Mouse (Mus musculus): ENCODE measurements around the gene Baiap2. TPM values are rescaled to one million over a fixed set of nuclear protein-coding genes. Genes with fewer than 3 reads are reported as not detected.

The Baiap2 gene
- polyA plus RNA-seq, 1 experiment from 2014 or later = 11.2 TPM

DNA sequence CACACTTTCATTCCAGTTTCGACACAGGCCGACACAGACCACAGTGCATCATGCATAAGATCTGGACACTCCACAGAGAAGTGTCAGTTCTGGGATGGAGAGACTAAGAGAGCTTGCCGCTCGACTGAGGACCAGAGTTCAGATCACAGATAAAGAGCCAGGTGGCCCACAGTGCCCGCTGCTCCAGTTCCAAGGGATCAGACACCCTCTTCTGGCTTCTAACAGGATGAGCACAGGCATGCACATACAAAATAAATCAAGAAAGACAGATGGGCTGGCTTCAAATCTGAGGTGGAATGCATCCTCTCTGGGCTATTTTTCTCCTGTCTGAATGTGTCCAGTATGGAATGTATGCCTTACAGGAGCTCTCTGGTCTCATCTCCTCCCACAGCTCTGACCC is 15.8 kb upstream of the Baiap2 start:
- Histone ChIP-seq H3K36me3 (replicated peaks) (no peaks in the 10 kb centered on the region), H3K9me3 (no peaks in the 10 kb centered on the region), H3K4me3 (replicated peaks) (no peak overlapping the region), H3K4me2 (no peak overlapping the region), H3K27me3 (no peaks in the 10 kb centered on the region), H3K9ac (no peak overlapping the region), H3K4me1 (no peaks in the 10 kb centered on the region), H3K27ac (no peak overlapping the region)
- WGBS = 80% methylated on average over 5 of the region's 5 CpGs
- no peak for ATAC-seq (ENCODE audit: low FRiP score)

DNA sequence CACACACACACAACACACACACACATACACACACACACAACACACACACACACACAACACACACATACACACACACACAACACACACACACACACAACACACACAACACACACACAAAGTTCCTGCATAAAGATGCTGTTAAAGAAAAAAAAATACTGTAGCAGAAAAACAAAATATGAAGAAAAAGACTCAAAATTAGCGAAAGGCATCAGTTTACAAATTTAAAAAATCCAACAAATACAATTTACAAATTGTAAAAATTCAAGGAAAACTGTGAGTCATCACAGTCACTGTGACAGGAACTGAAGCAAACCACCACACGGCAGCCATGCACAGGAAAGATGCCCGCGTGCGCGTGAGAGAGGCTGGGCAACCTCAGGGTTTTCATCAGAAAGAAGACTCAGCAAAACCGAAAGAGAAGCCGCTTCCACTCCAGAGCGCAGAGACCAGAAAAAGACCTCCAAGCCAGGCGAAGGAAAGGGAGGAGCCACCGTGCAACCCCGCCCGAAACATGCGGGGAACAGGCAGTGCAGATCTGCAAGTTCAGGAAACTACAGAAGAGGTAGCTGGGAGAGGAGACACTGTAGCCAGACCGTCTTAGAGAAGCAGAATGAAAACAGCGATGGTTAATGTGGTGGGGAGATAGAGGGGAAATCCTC is 14.4 kb upstream of the Baiap2 start:
- Histone ChIP-seq H3K9ac (no peak overlapping the region), H3K27me3 (no peaks in the 10 kb centered on the region), H3K4me1 (0 out of 2 replicates have a peak, but pooled peaks cover 3% of the 10 kb centered on the region), H3K36me3 (replicated peaks) (no peaks in the 10 kb centered on the region), H3K4me2 (no peak overlapping the region), H3K9me3 (no peaks in the 10 kb centered on the region), H3K4me3 (replicated peaks) (no peak overlapping the region), H3K27ac (no peak overlapping the region)
- WGBS = 77% methylated on average over 16 of the region's 16 CpGs
- ATAC-seq (ENCODE audit: low FRiP score) = no peak

DNA sequence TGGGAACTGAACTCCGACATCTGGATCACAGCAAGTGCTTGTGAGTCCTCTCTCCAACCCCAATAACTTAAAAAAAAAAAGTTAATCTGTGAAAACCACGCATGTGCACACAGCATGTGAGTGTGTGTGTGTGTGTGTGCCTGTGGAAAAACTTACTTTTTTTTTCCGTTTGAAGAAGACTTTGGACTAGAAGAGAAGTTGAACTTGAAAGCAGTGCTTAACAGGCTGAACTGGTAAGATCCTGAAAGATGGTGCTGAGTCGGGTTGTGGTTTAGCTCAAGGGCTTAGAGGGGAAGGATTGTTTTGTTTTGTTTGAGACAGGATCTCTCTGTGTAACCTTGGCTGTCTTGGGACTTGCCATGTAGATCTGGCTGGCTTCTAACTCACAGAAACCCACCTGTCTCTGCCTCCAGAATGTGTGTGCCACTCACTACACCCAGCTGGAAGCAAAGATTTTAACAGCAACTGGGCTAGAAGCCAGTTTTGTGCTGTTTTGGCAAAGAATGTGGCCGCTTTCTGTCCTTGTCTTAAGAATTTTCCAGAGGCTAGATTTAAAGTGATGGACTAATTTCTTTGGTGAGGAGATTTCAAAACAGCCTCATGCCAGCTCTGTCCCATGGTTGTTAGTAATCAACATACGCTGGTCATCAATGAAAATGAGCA is 12.8 kb upstream of the Baiap2 start:
- Histone ChIP-seq H3K4me1 (0 out of 2 replicates have a peak, but pooled peaks cover 3% of the 10 kb centered on the region), H3K27me3 (no peaks in the 10 kb centered on the region), H3K4me3 (replicated peaks) (no peak overlapping the region), H3K9me3 (no peaks in the 10 kb centered on the region), H3K27ac (no peak overlapping the region), H3K36me3 (replicated peaks) (no peaks in the 10 kb centered on the region), H3K4me2 (no peak overlapping the region), H3K9ac (no peak overlapping the region)
- no peak for ATAC-seq (ENCODE audit: low FRiP score)
- WGBS = 90% methylated on average over 6 of the region's 6 CpGs

DNA sequence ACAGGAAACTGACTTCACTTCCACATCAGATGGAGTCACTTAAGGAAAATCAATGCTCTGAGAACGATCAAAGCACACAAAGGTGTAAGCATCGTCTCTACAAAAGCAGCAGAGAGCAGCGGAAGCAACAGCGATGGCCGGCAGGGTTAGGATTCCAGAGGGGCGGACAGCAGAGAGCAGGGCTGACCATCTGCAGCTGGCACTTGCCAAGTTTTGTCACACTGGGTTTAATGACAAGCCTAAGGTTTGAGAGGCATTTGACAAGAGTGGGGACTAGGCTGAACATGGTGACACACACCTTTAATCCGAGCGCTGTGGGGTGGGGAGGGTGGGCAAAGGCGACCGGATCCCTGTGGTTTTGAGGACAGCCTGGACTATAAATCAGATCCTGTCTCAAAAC is 10.8 kb upstream of the Baiap2 start:
- Histone ChIP-seq H3K36me3 (replicated peaks) (no peaks in the 10 kb centered on the region), H3K27me3 (no peaks in the 10 kb centered on the region), H3K4me2 (no peak overlapping the region), H3K9ac (no peak overlapping the region), H3K4me3 (replicated peaks) (no peak overlapping the region), H3K9me3 (no peaks in the 10 kb centered on the region), H3K4me1 (peaks cover 15% of the 10 kb centered on the region), H3K27ac (no peak overlapping the region)
- ATAC-seq (ENCODE audit: low FRiP score) = no peak
- WGBS = 79% methylated on average over 10 of the region's 10 CpGs

DNA sequence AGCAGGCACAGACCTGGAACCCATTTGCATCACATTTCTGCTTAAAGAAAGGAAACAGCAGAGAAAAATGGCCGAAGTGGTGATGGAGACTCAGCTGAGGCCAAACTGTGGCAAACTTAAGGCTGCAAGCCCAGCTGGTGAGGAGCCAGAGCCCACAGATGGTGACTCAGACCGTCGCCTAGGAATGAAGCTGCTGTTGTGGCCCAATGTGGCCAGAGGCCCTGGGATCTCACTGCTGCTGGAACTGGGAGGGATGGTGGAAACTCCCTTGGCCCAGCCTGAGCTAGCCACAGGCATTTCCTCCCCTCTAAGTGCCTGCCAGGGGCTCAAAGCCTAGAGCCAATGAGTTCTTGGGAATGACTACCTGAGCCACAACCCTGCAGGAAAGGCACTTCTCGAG is 9.4 kb upstream of the Baiap2 start:
- Histone ChIP-seq H3K27ac (no peak overlapping the region), H3K4me1 (peaks cover 27% of the 10 kb centered on the region), H3K9ac (no peak overlapping the region), H3K9me3 (no peaks in the 10 kb centered on the region), H3K36me3 (replicated peaks) (no peaks in the 10 kb centered on the region), H3K4me2 (no peak overlapping the region), H3K4me3 (replicated peaks) (no peak overlapping the region), H3K27me3 (no peaks in the 10 kb centered on the region)
- no peak for ATAC-seq (ENCODE audit: low FRiP score)
- 74% methylated on average over 4 of the region's 4 CpGs for WGBS

DNA sequence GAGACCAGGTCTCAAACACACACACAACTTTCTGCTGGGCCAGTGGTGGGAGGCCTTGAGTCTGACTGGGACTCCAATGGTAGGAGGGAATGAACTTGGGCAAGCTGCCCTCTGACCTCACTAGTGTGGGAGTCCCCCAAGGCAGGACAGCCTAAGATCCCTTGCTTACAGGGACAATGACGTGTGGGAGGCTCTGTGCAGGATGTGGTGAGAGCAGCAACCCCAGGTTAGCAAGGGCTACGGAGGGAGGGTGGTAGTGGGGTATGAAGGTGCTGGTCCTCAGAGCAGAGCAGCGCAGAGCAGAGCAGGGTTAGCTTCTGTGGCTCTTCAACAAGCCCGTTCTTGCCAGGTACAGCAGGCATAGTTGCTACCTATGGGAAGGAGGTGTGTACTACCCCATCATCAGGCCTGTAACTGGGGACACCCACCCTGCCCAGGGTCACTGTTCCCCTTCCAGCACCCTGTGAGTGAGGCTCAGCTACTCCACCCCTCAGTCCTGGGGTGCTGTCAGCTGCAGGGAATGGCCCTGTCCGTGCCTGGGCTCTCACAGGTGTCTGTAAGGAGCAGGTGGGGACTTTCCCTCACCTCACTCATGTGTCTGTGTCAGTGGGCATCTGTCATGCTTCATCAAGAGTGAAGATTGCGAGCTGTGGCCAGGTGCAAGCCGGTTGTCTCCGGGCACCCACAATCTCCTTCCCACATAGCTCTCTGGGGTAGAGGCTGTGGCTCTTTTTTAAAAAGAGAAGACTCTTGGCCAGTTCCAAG is 8.6 kb upstream of the Baiap2 start:
- 78% methylated on average over 8 of the region's 8 CpGs for WGBS
- Histone ChIP-seq H3K27ac (no peak overlapping the region), H3K9me3 (no peaks in the 10 kb centered on the region), H3K4me3 (replicated peaks) (no peak overlapping the region), H3K36me3 (replicated peaks) (no peaks in the 10 kb centered on the region), H3K27me3 (no peaks in the 10 kb centered on the region), H3K4me1 (peaks cover 32% of the 10 kb centered on the region), H3K4me2 (no peak overlapping the region), H3K9ac (no peak overlapping the region)
- no peak for ATAC-seq (ENCODE audit: low FRiP score)

DNA sequence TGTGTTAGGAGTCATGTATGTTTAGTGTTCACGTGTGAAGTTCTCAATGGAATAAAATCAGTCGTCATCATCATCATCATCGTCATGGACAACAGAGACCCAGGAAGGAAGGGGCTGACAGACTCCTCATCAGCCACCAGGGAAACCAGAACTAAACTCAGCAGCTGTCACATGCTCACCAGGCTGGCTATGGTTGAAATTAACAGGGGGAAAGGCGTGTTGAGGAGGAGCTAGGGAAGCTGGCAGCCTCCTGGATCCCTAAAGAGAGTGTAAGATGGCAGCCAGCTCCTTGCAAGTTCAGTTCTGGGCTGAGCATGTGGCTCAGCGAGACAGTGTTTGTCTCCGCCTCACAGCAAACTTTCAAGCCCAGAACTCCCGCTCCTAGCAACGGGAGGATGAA is 7.8 kb upstream of the Baiap2 start:
- Histone ChIP-seq H3K27ac (no peak overlapping the region), H3K36me3 (replicated peaks) (no peaks in the 10 kb centered on the region), H3K9me3 (no peaks in the 10 kb centered on the region), H3K27me3 (no peaks in the 10 kb centered on the region), H3K4me1 (peaks cover 38% of the 10 kb centered on the region), H3K4me3 (replicated peaks) (no peak overlapping the region), H3K9ac (no peak overlapping the region), H3K4me2 (no peak overlapping the region)
- no peak for ATAC-seq (ENCODE audit: low FRiP score)
- 76% methylated on average over 8 of the region's 8 CpGs for WGBS

DNA sequence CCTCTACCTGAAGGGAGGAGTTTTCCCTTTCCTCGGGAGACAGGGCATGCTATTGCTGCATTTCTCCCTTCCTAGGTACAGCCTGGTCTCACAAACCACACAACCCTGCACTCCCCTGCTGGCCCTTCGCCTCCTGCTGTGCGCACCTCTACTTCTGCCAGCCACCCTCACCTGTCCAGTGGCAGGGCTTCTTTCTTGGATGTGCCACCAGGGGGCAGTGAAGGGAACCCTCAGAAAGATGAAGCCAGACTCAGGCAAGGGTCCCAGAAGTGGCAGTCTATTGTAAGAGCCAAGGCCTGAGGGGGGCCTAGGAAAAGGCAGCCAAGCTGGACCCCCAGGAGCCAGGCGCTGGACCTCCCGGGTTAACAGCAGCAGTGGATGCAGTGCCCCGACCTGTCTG is 7.1 kb upstream of the Baiap2 start:
- no peak overlapping the region for H3K9ac ChIP-seq
- H3K9me3 ChIP-seq = no peaks in the 10 kb centered on the region
- peaks cover 3% of the 10 kb centered on the region; the same call in 1 of the 2 replicates for H3K27me3 ChIP-seq
- H3K27ac ChIP-seq = no peak overlapping the region
- 17% methylated on average over 6 of the region's 6 CpGs for WGBS
- H3K36me3 ChIP-seq (replicated peaks) = no peaks in the 10 kb centered on the region
- no peak overlapping the region for H3K4me3 ChIP-seq (replicated peaks)
- ATAC-seq (ENCODE audit: low FRiP score) = no peak
- H3K4me2 ChIP-seq = no peak overlapping the region
- H3K4me1 ChIP-seq = peaks cover 41% of the 10 kb centered on the region

DNA sequence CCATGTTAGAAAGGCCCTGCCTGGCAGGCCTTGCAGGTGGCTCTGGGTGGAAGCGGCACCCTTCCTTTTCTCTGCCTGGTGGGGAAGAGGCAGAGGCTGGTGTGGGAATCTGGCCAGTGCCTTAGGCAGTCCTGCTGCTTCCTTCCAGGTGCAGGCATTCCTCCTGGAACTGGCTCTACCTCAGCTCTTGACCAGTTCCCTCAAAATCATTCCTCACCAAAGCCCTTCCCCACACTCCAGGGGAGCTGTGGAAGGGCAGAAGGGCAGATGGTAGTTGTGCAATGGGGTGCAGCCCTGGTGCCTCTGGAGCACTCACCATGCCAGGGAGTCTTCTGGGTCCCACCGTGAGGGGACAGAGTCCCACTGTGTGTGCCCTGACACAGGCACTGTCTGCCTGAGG is 6.1 kb upstream of the Baiap2 start:
- Histone ChIP-seq H3K27me3 (peaks cover 10% of the 10 kb centered on the region), H3K4me2 (no peak overlapping the region), H3K4me3 (replicated peaks) (no peak overlapping the region), H3K36me3 (replicated peaks) (no peaks in the 10 kb centered on the region), H3K9me3 (no peaks in the 10 kb centered on the region), H3K27ac (peak overlapping the region; percentile 63), H3K9ac (no peak overlapping the region), H3K4me1 (peaks cover 50% of the 10 kb centered on the region)
- ATAC-seq (ENCODE audit: low FRiP score) = no peak
- 76% methylated on average over 2 of the region's 2 CpGs for WGBS

DNA sequence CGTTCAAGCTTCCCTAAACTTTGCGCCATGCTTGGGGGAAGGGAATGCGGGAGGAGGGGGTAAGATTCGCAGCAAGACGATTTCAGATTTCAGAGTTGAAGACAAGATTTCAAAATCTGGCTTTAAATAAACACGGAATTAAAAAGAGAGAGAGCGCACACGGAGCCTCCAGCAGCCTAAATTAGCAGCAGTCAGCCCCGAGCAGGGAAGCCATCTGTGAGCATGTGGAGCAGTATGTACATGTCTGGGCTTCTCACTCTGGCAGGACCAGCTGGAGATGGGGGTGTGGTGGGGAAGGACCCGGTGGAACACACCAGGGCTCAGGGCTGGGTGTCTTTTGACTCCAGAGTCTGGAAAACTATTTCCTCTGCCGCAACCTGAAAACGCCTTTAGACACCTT is 5.3 kb upstream of the Baiap2 start:
- Histone ChIP-seq H3K4me2 (no peak overlapping the region), H3K27ac (peak overlapping the region; percentile 63)
- no peak for ATAC-seq (ENCODE audit: low FRiP score)

DNA sequence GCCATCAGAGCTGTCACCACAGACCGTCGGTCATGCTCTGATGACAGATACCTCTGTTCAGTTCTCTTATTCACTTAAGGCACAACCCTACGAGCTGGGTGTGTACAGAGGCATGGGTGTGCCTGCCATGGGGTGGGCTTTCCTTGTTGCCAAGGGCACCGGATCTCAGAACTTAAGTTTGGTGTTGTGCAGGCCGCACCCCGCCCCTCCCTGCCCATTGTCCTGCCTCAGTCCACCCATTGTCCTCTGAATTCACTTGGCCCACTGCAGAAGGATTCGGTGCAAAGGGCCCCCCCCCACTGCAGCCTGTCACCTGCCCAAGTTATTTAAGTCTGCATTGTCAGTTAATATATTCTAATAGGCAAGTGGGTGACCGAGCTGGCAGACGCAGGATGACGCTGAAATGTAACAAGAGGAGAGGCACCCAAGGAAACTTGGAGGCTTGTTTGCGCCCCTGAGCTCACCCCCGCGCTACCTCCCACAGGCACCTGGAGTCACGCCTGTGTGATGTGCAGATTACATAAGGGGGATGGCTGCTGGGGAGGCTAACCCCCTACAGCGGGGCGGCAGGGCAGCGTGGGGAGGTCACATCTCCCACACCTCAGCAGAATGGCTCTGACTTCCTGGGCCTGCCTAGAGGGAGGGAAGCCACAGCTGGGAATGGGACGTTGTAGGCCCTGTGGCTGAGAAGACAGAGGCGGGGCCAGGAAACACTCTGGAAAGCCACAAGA is 4.6 kb upstream of the Baiap2 start:
- Histone ChIP-seq H3K9me3 (no peaks in the 10 kb centered on the region), H3K27me3 (peaks cover 13% of the 10 kb centered on the region), H3K4me1 (peaks cover 55% of the 10 kb centered on the region), H3K4me2 (no peak overlapping the region), H3K9ac (no peak overlapping the region), H3K4me3 (replicated peaks) (no peak overlapping the region), H3K36me3 (replicated peaks) (no peaks in the 10 kb centered on the region), H3K27ac (0 out of 2 replicates have a peak overlapping the region, but pooled peaks have one; percentile 63)
- 67% methylated on average over 19 of the region's 19 CpGs for WGBS
- no peak for ATAC-seq (ENCODE audit: low FRiP score)

More for the DNA sequence above, 5.3 kb upstream of the Baiap2 start:
- no peaks in the 10 kb centered on the region for H3K9me3 ChIP-seq
- WGBS = 70% methylated on average over 12 of the region's 12 CpGs
- no peak overlapping the region for H3K4me3 ChIP-seq (replicated peaks)
- peak overlapping the region; percentile 17; the same call in 1 of the 2 replicates for H3K9ac ChIP-seq
- H3K36me3 ChIP-seq (replicated peaks) = no peaks in the 10 kb centered on the region
- peaks cover 13% of the 10 kb centered on the region for H3K27me3 ChIP-seq
- H3K4me1 ChIP-seq = peaks cover 58% of the 10 kb centered on the region

Measured in forebrain, embryonic 12.5 days (tissue).